In the genomic region with DNA sequence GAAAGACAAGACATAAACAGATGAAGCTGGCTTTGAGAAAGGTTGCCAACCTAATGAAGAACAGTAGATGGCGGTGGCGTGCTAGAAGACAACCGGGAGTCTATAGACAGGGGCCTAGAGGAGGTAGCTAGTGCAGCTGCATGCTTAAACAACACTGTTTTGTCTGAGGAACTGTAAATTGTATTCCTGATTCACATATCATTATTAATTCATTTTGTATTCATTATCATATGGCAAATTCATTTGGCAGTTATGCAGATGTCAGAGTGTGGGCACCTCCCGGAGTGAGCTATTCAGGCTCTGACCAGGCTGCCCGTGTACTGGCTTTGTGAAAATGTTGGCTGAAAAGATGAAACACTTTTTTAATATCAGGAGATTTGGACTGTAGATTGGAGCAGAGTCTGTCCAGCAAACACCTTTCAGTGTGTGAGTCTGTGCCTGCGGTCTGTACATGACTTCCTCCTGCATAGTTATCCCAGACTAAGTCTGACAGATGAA, we compare ENCODE assay signal across 8 mouse cellular contexts.
DNase-seq lines count a peak whose midpoint lies in the region; ATAC-seq lines count a peak whose summit lies in the region.

No protein-coding gene starts in this region.

- H3K4me3 ChIP-seq in hindbrain, embryonic 14.5 days (replicated peaks; ENCODE audit: low read length): no peak overlapping the region
- no peak overlapping the region for H3K4me3 ChIP-seq in midbrain, embryonic 11.5 days (ENCODE audit: low read depth, low read length)

- WGBS in hindbrain, embryonic 14.5 days: 22% methylated on average over 6 of the region's 6 CpGs
- 44% methylated on average over 6 of the region's 6 CpGs for WGBS in midbrain, embryonic 11.5 days

- peak; percentile 95 for ATAC-seq in hindbrain, embryonic 14.5 days (ENCODE audit: low FRiP score)
- peak; percentile 90 for ATAC-seq in midbrain, embryonic 11.5 days (ENCODE audit: low FRiP score)

- no peak overlapping the region for H3K27ac ChIP-seq in hindbrain, embryonic 14.5 days
- no peak overlapping the region for H3K27ac ChIP-seq in midbrain, embryonic 11.5 days (ENCODE audit: low read depth, low read length)

- H3K9ac ChIP-seq in hindbrain, embryonic 14.5 days: no peak overlapping the region; the same call in 1 of the 2 replicates
- H3K9ac ChIP-seq in midbrain, embryonic 11.5 days (ENCODE audit: low read length): no peak overlapping the region

- no peaks in the 10 kb centered on the region for H3K9me3 ChIP-seq in hindbrain, embryonic 14.5 days (ENCODE audit: control insufficient read depth, low read length)
- no peaks in the 10 kb centered on the region for H3K9me3 ChIP-seq in midbrain, embryonic 11.5 days (ENCODE audit: control insufficient read depth, low read length)

- no peak overlapping the region for H3K4me2 ChIP-seq in hindbrain, embryonic 14.5 days (replicated peaks)
- no peak overlapping the region for H3K4me2 ChIP-seq in midbrain, embryonic 11.5 days

- H3K36me3 ChIP-seq in hindbrain, embryonic 14.5 days (replicated peaks; ENCODE audit: control insufficient read depth, insufficient read depth): no peaks in the 10 kb centered on the region
- no peaks in the 10 kb centered on the region for H3K36me3 ChIP-seq in midbrain, embryonic 11.5 days (ENCODE audit: control insufficient read depth, insufficient read depth, low read length)

- peak; percentile 67 for DNase-seq in 416B (ENCODE audit: low read depth)
- DNase-seq in ZHBTc4 (ENCODE audit: low read depth, low spot score): peak; percentile 45
- peak; percentile 36 for DNase-seq in embryo, embryonic 11.5 days (ENCODE audit: low read depth, low spot score)
- peak; percentile 84 for DNase-seq in hindbrain, embryonic 14.5 days (ENCODE audit: low spot score)
- peak; percentile 41 to 59 for DNase-seq in layer of hippocampus, postnatal 36 days
- peak; percentile 88 for DNase-seq in midbrain, embryonic 11.5 days (ENCODE audit: low spot score, missing footprints)
- DNase-seq in telencephalon, adult 2 months (ENCODE audit: low read depth, low spot score): peak; percentile 52
- DNase-seq in thymus, postnatal 10 days (ENCODE audit: low spot score in 2 of 2): no peak

- H3K4me1 ChIP-seq in hindbrain, embryonic 14.5 days (replicated peaks; ENCODE audit: control insufficient read depth, insufficient read depth, low read length): peaks cover 4% of the 10 kb centered on the region; the same call in 1 of the 2 replicates
- H3K4me1 ChIP-seq in midbrain, embryonic 11.5 days (ENCODE audit: control insufficient read depth, insufficient read depth, low read length): no peaks in the 10 kb centered on the region

- no peaks in the 10 kb centered on the region for H3K27me3 ChIP-seq in hindbrain, embryonic 14.5 days (ENCODE audit: control insufficient read depth, insufficient read depth, low read length)
- no peaks in the 10 kb centered on the region for H3K27me3 ChIP-seq in midbrain, embryonic 11.5 days (ENCODE audit: control insufficient read depth, insufficient read depth, low read length)

Comparison
In these comparisons a context has a peak if more than half of its experiments do, and no peak if none do; other contexts are left out.
1. DNase-seq: peak in 416B (single experiment), ZHBTc4 (single experiment), embryo, embryonic 11.5 days (single experiment), hindbrain, embryonic 14.5 days (single experiment), layer of hippocampus, postnatal 36 days (2 of 2), midbrain, embryonic 11.5 days (single experiment) and telencephalon, adult 2 months (single experiment); none in thymus, postnatal 10 days (0 of 2).